Mouse (Mus musculus): ENCODE data around the gene Magi1. TPM values are rescaled to one million over a fixed set of nuclear protein-coding genes. Genes with fewer than 3 reads are reported as not detected.

Gene Magi1
- total and polyA plus RNA-seq, 3 experiments, result not detected

- dilution Hi-C loops (cut with MboI; ENCODE audit: extremely low pct_ligation_motif_present, extremely low pct_unique_long_range_greater_than_20kb, low sequenced_read_pairs), result no loop called here
- no peaks in the 10 kb centered on the region for H3K79me2 ChIP-seq (replicated peaks; ENCODE audit: control insufficient read depth, extremely low read depth, insufficient read depth, poor library complexity, severe bottlenecking)
- H3K4me1 ChIP-seq (ENCODE audit: control insufficient read depth in 1 of 2, insufficient read depth in 2 of 2), result no peaks in the 10 kb centered on the region
- no peak overlapping the region for H3K4me2 ChIP-seq (ENCODE audit: insufficient read depth, low read depth, poor library complexity, severe bottlenecking)
- H3K9me3 ChIP-seq (replicated peaks; ENCODE audit: low read length), result peaks cover 67% of the 10 kb centered on the region
- H3K36me3 ChIP-seq (replicated peaks in 1 of 2; ENCODE audit: control insufficient read depth in 1 of 2, insufficient read depth in 1 of 2, low read length in 1 of 2), result no peaks in the 10 kb centered on the region
- H3K4me3 ChIP-seq (replicated peaks in 1 of 3; ENCODE audit: low read depth in 2 of 3, low read length in 2 of 3, poor library complexity in 1 of 3), result no peak overlapping the region
- no peak overlapping the region for H3K9ac ChIP-seq (ENCODE audit: insufficient read depth, low read depth)
- DNase-seq (ENCODE audit: extremely low read depth), result no peak
- no peak overlapping the region for H3K27ac ChIP-seq (ENCODE audit: insufficient read depth, low read depth)
- in situ Hi-C loops (cut with MboI; ENCODE audit: low pct_ligation_motif_present, low pct_unique_long_range_greater_than_20kb, low sequenced_read_pairs), result no loop called here
- H3K27me3 ChIP-seq (replicated peaks), result no peaks in the 10 kb centered on the region
- no peak for TF ChIP-seq NRF1 (IDR thresholded peaks at IDR 0.05; ENCODE audit: low read depth, low read length)
- no peak for TF ChIP-seq USF1 (IDR thresholded peaks at IDR 0.05; ENCODE audit: low read depth, low read length)
- TF ChIP-seq CHD1 (IDR thresholded peaks at IDR 0.05; ENCODE audit: low read depth, low read length), result no peak
- TF ChIP-seq PAX5 (IDR thresholded peaks at IDR 0.05; ENCODE audit: low read length), result no peak
- no peak for TF ChIP-seq SIN3A (IDR thresholded peaks at IDR 0.05; ENCODE audit: low read length)
These were observed 296.2 kb downstream of the Magi1 start for GRCm38 (mm10) chr6:93987561-93987960.

GRCm38 (mm10) chr6:93985111-93985510 is 298.6 kb downstream of the Magi1 start:
- Histone ChIP-seq H3K9ac (ENCODE audit: insufficient read depth, low read depth) (no peak overlapping the region), H3K9me3 (replicated peaks; ENCODE audit: low read length) (peaks cover 65% of the 10 kb centered on the region), H3K27me3 (replicated peaks) (no peaks in the 10 kb centered on the region), H3K79me2 (replicated peaks; ENCODE audit: control insufficient read depth, extremely low read depth, insufficient read depth, poor library complexity, severe bottlenecking) (no peaks in the 10 kb centered on the region), H3K36me3 (replicated peaks in 1 of 2; ENCODE audit: control insufficient read depth in 1 of 2, insufficient read depth in 1 of 2, low read length in 1 of 2) (no peaks in the 10 kb centered on the region), H3K4me3 (replicated peaks in 1 of 3; ENCODE audit: low read depth in 2 of 3, low read length in 2 of 3, poor library complexity in 1 of 3) (no peak overlapping the region), H3K4me1 (ENCODE audit: control insufficient read depth in 1 of 2, insufficient read depth in 2 of 2) (no peaks in the 10 kb centered on the region), H3K4me2 (ENCODE audit: insufficient read depth, low read depth, poor library complexity, severe bottlenecking) (no peak overlapping the region), H3K27ac (ENCODE audit: insufficient read depth, low read depth) (no peak overlapping the region)
- in situ Hi-C loops (cut with MboI; ENCODE audit: low pct_ligation_motif_present, low pct_unique_long_range_greater_than_20kb, low sequenced_read_pairs) (no loop called here), dilution Hi-C loops (cut with MboI; ENCODE audit: extremely low pct_ligation_motif_present, extremely low pct_unique_long_range_greater_than_20kb, low sequenced_read_pairs) (no loop called here)
- DNase-seq (ENCODE audit: extremely low read depth), result no peak
- TF ChIP-seq ZC3H11A (IDR thresholded peaks at IDR 0.05; ENCODE audit: low read depth, low read length), result no peak
- no peak for TF ChIP-seq BHLHE40 (IDR thresholded peaks at IDR 0.05; ENCODE audit: low read depth, low read length)
- no peak for TF ChIP-seq HCFC1 (IDR thresholded peaks at IDR 0.05; ENCODE audit: low read depth, low read length)
- no peak for TF ChIP-seq ZKSCAN1 (IDR thresholded peaks at IDR 0.05; ENCODE audit: borderline replicate concordance, low read depth, low read length)
- no peak for TF ChIP-seq GABPA (IDR thresholded peaks at IDR 0.05; ENCODE audit: insufficient replicate concordance, low read depth, low read length)
- no peak for TF ChIP-seq ELF1 (IDR thresholded peaks at IDR 0.05; ENCODE audit: low read depth, low read length)
- no peak for TF ChIP-seq IRF4 (IDR thresholded peaks at IDR 0.05; ENCODE audit: low read depth, low read length)
- no peak for TF ChIP-seq CHD2 (IDR thresholded peaks at IDR 0.05; ENCODE audit: low read length)
- TF ChIP-seq MYC (IDR thresholded peaks at IDR 0.05; ENCODE audit: low read depth, low read length), result no peak
- no peak for TF ChIP-seq PAX5 (IDR thresholded peaks at IDR 0.05; ENCODE audit: low read length)
- TF ChIP-seq JUND (conservative IDR thresholded peaks at IDR 0.05; ENCODE audit: low read depth, low read length), result no peak
- no peak for TF ChIP-seq EP300 (IDR thresholded peaks at IDR 0.05; ENCODE audit: low read length)
- TF ChIP-seq ZNF384 (IDR thresholded peaks at IDR 0.05; ENCODE audit: low read depth, low read length), result no peak
- no peak for TF ChIP-seq E2F4 (IDR thresholded peaks at IDR 0.05; ENCODE audit: insufficient replicate concordance, low read depth, low read length)
- TF ChIP-seq MXI1 (IDR thresholded peaks at IDR 0.05; ENCODE audit: low read depth, low read length), result no peak

Data from CH12.LX (cell line).